In genomic region chr13:24159190-24159965, GRCm38 (mm10) we compare ENCODE assay signal across 11 mouse cellular contexts.
DNase-seq lines count a peak whose midpoint lies in the region; ATAC-seq and TF ChIP-seq lines count a peak whose summit lies in the region.
"Had no signal": no experiment of that assay in that cellular context is flagged by ENCODE, and none has a peak within 500 bp of the region (broad histone marks: within the 10 kb centered on the region; RNA-seq: fewer than 3 reads in every experiment).

No protein-coding gene starts in this region.

- no peak for DNase-seq in heart, adult 2 months
- peak; percentile 55 for DNase-seq in MEL-GATA-1-ER (ENCODE audit: extremely low read depth, low read depth)
- peak; percentile 11 for DNase-seq in skeletal muscle tissue, adult 2 months (ENCODE audit: low read depth, low spot score)
- no peak for DNase-seq in thymus, postnatal 4 days
- no peak for DNase-seq in adrenal gland, postnatal 4 days (ENCODE audit: low spot score in 2 of 2)
- no peak for DNase-seq in left cerebral cortex, adult 2 months (ENCODE audit: extremely low spot score in 1 of 2, low spot score in 2 of 2)
- DNase-seq: right cerebral cortex, postnatal 4 days; thymus, postnatal 25 days had no signal

- H3K27ac ChIP-seq in heart, embryonic 14.5 days (replicated peaks in 1 of 2; ENCODE audit: control insufficient read depth in 1 of 2, insufficient read depth in 1 of 2, low read depth in 2 of 2, low read length in 2 of 2): peak overlapping the region; percentile 19 to 27; a peak in 2 of 4 replicates
- no peak overlapping the region for H3K27ac ChIP-seq in heart, adult 2 months
- no peak overlapping the region for H3K27ac ChIP-seq in intestine, embryonic 15.5 days
- no peak overlapping the region for H3K27ac ChIP-seq in left cerebral cortex, adult 2 months

- H3K9ac ChIP-seq in heart, embryonic 14.5 days (ENCODE audit: low read length): no peak overlapping the region
- H3K9ac ChIP-seq in heart, adult 2 months (ENCODE audit: low read depth, low read length): no peak overlapping the region
- no peak overlapping the region for H3K9ac ChIP-seq in intestine, embryonic 15.5 days

- H3K9me3 ChIP-seq in heart, embryonic 14.5 days (ENCODE audit: control insufficient read depth, low read length): no peaks in the 10 kb centered on the region
- H3K9me3 ChIP-seq in intestine, embryonic 15.5 days: no peaks in the 10 kb centered on the region

- intact Hi-C loops in heart, adult 2 months (cut with DNase I): no loop called here
- intact Hi-C loops in left cerebral cortex, adult 2 months (cut with DNase I): no loop called here

- H3K4me2 ChIP-seq in heart, embryonic 14.5 days (ENCODE audit: low read length): peak overlapping the region; percentile 26; the same call in 1 of the 2 replicates
- H3K4me2 ChIP-seq in intestine, embryonic 15.5 days (replicated peaks): no peak overlapping the region

- H3K36me3 ChIP-seq in heart, embryonic 14.5 days (ENCODE audit: control insufficient read depth, insufficient read depth, low read length): no peaks in the 10 kb centered on the region
- 0 out of 2 replicates have a peak, but pooled peaks cover 1% of the 10 kb centered on the region for H3K36me3 ChIP-seq in heart, adult 2 months (ENCODE audit: control insufficient read depth, insufficient read depth, low read length)
- no peaks in the 10 kb centered on the region for H3K36me3 ChIP-seq in intestine, embryonic 15.5 days

- peak; percentile 73 for ATAC-seq in heart, embryonic 14.5 days (ENCODE audit: insufficient number of reproducible peaks, insufficient read depth, low FRiP score, low read depth)
- ATAC-seq in intestine, embryonic 15.5 days: peak; percentile 87
- ATAC-seq: forebrain, embryonic 14.5 days had no signal

- H3K27me3 ChIP-seq in heart, embryonic 14.5 days (ENCODE audit: control insufficient read depth, insufficient read depth, low read length): peaks cover 10% of the 10 kb centered on the region; the same call in 1 of the 2 replicates
- H3K27me3 ChIP-seq in heart, adult 2 months (ENCODE audit: control insufficient read depth, insufficient read depth, low read length): no peaks in the 10 kb centered on the region
- H3K27me3 ChIP-seq in intestine, embryonic 15.5 days (replicated peaks): no peaks in the 10 kb centered on the region

- H3K4me1 ChIP-seq in heart, embryonic 14.5 days (ENCODE audit: control insufficient read depth in 2 of 2, insufficient read depth in 2 of 2, low read length in 2 of 2): peaks cover 2 to 10% of the 10 kb centered on the region in 2 experiments; a peak in 3 of 4 replicates
- no peaks in the 10 kb centered on the region for H3K4me1 ChIP-seq in heart, adult 2 months (ENCODE audit: control insufficient read depth, insufficient read depth, low read length)
- no peaks in the 10 kb centered on the region for H3K4me1 ChIP-seq in intestine, embryonic 15.5 days (replicated peaks)

- TF ChIP-seq CTCF in heart, adult 2 months (IDR thresholded peaks at IDR 0.05): no peak
- TF ChIP-seq CTCF in left cerebral cortex, adult 2 months (IDR thresholded peaks at IDR 0.05): no peak

- no peak overlapping the region for H3K4me3 ChIP-seq in heart, embryonic 14.5 days (ENCODE audit: control insufficient read depth in 1 of 2, insufficient read depth in 1 of 2, low read depth in 1 of 2, low read length in 2 of 2)
- no peak overlapping the region for H3K4me3 ChIP-seq in heart, adult 2 months
- no peak overlapping the region for H3K4me3 ChIP-seq in intestine, embryonic 15.5 days (replicated peaks)
- H3K4me3 ChIP-seq in left cerebral cortex, adult 2 months: no peak overlapping the region

- TF ChIP-seq EP300 in heart, adult 2 months (IDR thresholded peaks at IDR 0.05; ENCODE audit: insufficient read depth, low read depth, low read length): no peak

- H3K79me2 ChIP-seq in heart, adult 2 months (replicated peaks; ENCODE audit: control insufficient read depth, insufficient read depth, low read length): no peaks in the 10 kb centered on the region

- no peak for TF ChIP-seq POLR2A in heart, adult 2 months (IDR thresholded peaks at IDR 0.05; ENCODE audit: insufficient read depth, low read depth, low read length)

- 30% methylated on average over 8 of the region's 8 CpGs for WGBS in heart, embryonic 14.5 days
- WGBS in heart, adult 2 months: 40% methylated on average over 8 of the region's 8 CpGs
- 72% methylated on average over 8 of the region's 8 CpGs for WGBS in intestine, embryonic 15.5 days

Comparison
In these comparisons a context has a peak if more than half of its experiments do, and no peak if none do; other contexts are left out.
1. H3K27ac ChIP-seq: peak in heart, embryonic 14.5 days (2 of 2); none in heart, adult 2 months (single experiment), intestine, embryonic 15.5 days (single experiment) and left cerebral cortex, adult 2 months (single experiment).
2. DNase-seq: peak in MEL-GATA-1-ER (single experiment) and skeletal muscle tissue, adult 2 months (single experiment); none in heart, adult 2 months (0 of 2), thymus, postnatal 4 days (single experiment), adrenal gland, postnatal 4 days (0 of 2) and left cerebral cortex, adult 2 months (0 of 2).